Mouse (Mus musculus) ES-Bruce4 (cell line): Measurements from ENCODE around the gene Parpbp.

Experiments used
- CTCF ChIP-seq: IDR thresholded peaks from one replicate; pipeline ENCODE4 v1.8.1; 2011; ENCODE audit warnings: low read depth, low read length
- EP300 ChIP-seq: IDR thresholded peaks from 2 replicates; pipeline ENCODE4 v1.6.1; 2011; ENCODE audit warnings: low read depth, low read length; ENCODE audit not compliant: insufficient read depth
- POLR2A ChIP-seq: IDR thresholded peaks from one replicate; pipeline ENCODE4 v1.8.1; 2011; ENCODE audit warnings: low read length; ENCODE audit not compliant: insufficient read depth

DNA sequence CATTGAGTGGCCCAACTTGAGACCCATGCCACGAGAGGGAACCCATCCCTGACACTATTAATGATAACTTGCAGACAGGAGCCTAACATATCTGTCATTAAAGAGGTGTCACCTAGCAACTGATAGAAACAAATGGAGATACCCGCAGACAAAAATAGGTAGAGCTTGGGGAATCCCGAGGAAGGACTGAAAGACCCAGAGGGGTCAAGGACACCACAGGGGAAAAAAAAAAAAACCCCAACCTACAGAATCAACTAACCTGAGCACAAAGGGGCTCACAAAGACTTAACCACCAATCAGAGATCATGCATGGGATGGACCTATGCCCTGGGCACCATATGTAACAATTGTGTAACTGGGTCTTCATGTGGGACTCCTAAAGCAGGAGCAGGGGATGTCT is 79.4 kb downstream of the Parpbp start:
- TF ChIP-seq CTCF (no peak), POLR2A (no peak), EP300 (no peak)
